Mouse (Mus musculus): Measurements from ENCODE around the gene Olfr643.
"Not testable (repeated sequence)": the region's sequence is repeated elsewhere in the genome, so short reads cannot be mapped to it uniquely, and the experiment has no call there.

The Olfr643 gene

DNA sequence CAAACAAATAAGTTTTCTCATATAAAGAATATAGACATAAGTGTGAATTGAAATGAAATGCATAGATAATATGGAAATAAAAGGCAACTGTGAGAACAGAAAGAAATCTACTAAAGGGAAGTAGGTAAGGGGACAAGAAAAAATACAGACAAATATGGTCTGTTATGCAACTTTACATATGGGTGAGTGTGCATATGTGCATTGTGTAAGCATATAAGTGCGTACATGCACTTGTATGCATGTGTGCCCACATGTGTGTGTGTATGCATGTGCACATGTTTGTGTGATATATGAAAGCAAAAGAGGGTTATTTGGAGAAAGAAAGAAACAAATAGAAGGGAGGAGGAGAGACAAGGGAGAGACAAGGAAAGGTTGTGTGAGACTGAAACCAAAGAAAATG, 118.3 kb downstream of the Olfr643 start:
- DNase-seq (ENCODE audit: low read depth, low spot score) = no peak

DNA sequence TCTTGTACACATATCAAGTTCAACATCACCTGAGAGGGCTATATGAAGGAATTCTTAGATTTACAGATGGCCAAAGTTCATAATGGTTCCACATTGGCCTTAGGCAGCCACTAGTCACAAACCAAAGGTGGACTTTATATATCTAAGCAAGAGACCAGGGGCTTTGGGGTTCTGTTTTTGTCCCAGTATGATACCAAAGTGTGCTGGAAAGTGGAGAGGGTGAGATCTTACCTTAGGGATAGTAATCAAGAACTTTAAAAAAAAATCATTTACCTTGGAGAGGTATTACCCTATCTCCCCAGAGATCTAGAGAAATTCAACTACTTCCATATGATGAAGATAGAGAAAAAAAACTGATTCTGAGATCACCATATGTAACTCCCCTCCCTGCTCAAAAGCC, 120.0 kb downstream of the Olfr643 start, which contains the start of gene Olfr639:
TSS of gene Olfr639 (minus strand) at position 101 of the 400 bp plus-strand sequence.
- DNase-seq (ENCODE audit: low read depth, low spot score) = no peak

GRCm38 (mm10) chr7:103999124-103999523, 138.1 kb downstream of the Olfr643 start:
- no peak for DNase-seq (ENCODE audit: low read depth, low spot score)

DNA sequence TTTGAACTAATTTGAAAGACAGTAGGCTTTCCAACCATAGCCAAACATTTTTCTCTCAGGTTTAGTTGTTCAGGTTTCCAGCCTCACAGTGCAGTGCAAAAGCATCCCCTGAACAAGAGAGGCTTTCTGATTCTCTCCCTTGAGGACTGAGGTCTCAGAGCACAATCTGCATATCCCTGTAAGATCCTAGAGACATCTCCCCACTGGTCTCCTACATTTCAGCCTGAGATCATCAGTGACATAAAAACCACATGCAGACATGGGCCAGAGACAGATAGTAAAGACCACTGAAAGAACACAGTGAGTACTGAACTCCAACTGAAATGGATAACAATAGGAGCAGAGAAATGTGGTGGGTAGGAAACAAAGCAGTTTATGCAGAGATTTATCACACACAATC, 138.8 kb downstream of the Olfr643 start, which contains the start of gene Olfr638:
TSS of gene Olfr638 (plus strand) at position 301 of the 400 bp plus-strand sequence.
- DNase-seq (ENCODE audit: low read depth, low spot score) = no peak

GRCm38 (mm10) chr7:103971782-103972181, 165.4 kb downstream of the Olfr643 start:
- no peak for DNase-seq (ENCODE audit: low read depth, low spot score)

- DNase-seq (ENCODE audit: low read depth, low spot score) = no peak
Observed at GRCm38 (mm10) chr7:103970852-103971251, 166.4 kb downstream of the Olfr643 start, which contains the start of gene Olfr635. Olfr635 (plus strand) TSS chr7:103971152.

DNA sequence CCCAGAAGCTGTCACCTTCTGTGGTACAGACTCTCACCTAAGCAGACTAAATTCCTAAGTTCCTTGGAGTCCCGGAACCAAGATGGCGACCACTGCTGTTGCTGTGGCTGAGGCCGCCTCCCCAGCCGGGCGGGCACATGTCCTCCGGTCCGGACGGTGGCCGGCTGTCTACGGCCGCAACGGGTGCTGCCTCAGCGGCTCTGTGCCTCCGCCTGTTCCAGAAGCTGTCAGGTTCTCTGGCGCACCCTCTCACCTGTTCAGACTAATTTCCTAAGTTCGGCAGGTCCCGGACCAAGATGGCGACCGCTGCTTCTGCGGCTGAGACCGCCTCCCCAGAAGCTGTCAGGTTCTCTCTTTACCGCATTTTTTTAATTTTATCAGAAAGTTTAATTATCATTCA, 170.3 kb downstream of the Olfr643 start:
- not testable (repeated sequence) for DNase-seq (ENCODE audit: low read depth, low spot score)
